Mouse (Mus musculus): ENCODE measurements around the gene Sgip1. TPM values are rescaled to one million over a fixed set of nuclear protein-coding genes. Genes with fewer than 3 reads are reported as not detected.

The Sgip1 gene
- polyA plus RNA-seq, 1 experiment from 2014 or later = 1.2 TPM

DNA sequence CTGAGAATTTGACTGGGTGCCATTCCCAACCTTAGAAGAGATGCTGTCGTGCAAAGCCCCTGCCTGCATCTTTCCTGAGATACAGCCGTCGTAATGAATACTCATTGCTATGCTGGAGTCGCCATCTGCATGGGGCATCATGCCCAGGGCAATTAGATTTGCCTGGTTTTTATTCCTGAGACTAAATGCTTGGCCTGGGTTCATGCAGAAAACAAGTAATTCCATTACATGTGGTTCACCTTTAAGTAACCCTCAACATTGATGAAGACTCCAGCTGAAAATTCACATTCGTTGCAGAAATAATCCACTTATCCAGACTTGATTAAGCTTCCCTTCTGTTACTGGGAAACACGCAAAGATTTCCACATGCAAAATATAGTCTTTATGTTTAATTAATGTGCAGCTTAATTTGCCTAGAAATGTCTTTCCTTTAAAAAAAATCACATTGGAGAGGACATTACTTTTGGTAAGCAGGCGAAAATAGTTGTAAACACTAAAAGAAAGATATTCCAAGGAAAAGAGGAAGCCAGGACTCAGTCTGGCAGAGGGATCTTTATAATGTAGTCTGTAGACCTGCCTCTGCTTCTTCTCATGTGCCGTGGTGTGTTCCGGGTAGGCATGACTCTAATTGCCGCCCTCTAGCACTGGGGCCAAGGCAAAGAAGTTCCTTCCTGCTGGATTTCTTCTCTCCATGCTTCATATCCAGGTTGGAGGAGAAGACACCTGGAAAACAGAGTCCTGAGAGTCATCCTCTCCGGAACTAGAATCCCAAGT lies 100.0 kb downstream of the Sgip1 start:
- Histone ChIP-seq H3K9me3 (replicated peaks; ENCODE audit: control insufficient read depth, low read length) (no peaks in the 10 kb centered on the region), H3K4me3 (ENCODE audit: low read length) (no peak overlapping the region), H3K9ac (ENCODE audit: low read length) (no peak overlapping the region), H3K36me3 (ENCODE audit: control insufficient read depth, insufficient read depth) (no peaks in the 10 kb centered on the region), H3K27me3 (ENCODE audit: control insufficient read depth, insufficient read depth, low read length) (no peaks in the 10 kb centered on the region), H3K4me1 (ENCODE audit: control insufficient read depth, insufficient read depth, low read length) (no peaks in the 10 kb centered on the region), H3K27ac (ENCODE audit: low read length) (no peak overlapping the region), H3K4me2 (ENCODE audit: low read depth, low read length) (no peak overlapping the region)
- ATAC-seq (replicated peaks; ENCODE audit: extremely low read depth, insufficient read depth, low FRiP score) = no peak
- WGBS = 77% methylated on average over 11 of the region's 11 CpGs

DNA sequence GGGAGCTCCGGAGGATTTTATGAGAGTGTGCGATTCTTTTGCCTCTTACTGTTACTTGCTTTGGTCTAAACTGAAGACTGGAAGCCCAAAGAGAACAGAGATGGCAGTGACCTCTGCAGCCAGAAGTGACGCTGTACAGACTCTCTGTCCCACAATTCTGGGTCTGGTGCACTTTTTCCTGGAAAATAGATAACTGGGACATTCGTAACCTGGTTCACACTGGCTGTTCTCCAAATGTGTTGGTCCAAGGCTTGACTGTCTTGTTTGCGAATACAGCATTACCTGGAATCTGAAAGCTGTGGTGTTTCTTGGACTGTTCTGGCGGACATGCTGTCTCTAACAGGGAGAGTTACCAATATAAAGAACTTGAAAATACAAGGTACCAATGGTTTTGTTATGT lies 109.4 kb downstream of the Sgip1 start:
- 81% methylated on average over 6 of the region's 6 CpGs for WGBS
- no peak for ATAC-seq (replicated peaks; ENCODE audit: extremely low read depth, insufficient read depth, low FRiP score)

DNA sequence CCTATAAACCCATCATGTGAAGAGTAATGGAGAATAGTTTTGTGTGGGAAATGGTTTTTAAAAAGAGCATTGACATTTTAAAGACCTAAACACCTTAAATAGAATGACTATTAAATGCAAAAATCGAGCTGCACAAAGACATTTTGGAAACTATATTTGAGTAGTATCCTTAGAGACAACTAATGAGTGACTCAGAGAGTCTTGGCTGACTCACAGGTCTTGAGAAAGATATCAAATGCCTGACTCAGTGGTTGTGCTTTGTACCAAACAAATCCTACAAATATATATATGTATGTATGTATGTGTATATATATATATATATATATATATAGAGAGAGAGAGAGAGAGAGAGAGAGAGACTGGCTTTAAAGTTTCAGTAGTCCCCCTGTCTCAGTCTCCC lies 110.1 kb downstream of the Sgip1 start:
- Histone ChIP-seq H3K36me3 (ENCODE audit: control insufficient read depth, insufficient read depth) (no peaks in the 10 kb centered on the region), H3K4me1 (ENCODE audit: control insufficient read depth, insufficient read depth, low read length) (no peaks in the 10 kb centered on the region), H3K4me2 (ENCODE audit: low read depth, low read length) (no peak overlapping the region), H3K9me3 (replicated peaks; ENCODE audit: control insufficient read depth, low read length) (no peaks in the 10 kb centered on the region), H3K9ac (ENCODE audit: low read length) (no peak overlapping the region), H3K27ac (ENCODE audit: low read length) (no peak overlapping the region), H3K27me3 (ENCODE audit: control insufficient read depth, insufficient read depth, low read length) (no peaks in the 10 kb centered on the region), H3K4me3 (ENCODE audit: low read length) (no peak overlapping the region)
- 43% methylated on average over 1 of the region's 1 CpGs for WGBS
- no peak for ATAC-seq (replicated peaks; ENCODE audit: extremely low read depth, insufficient read depth, low FRiP score)

More for the DNA sequence above, 109.4 kb downstream of the Sgip1 start:
- Histone ChIP-seq H3K4me1 (ENCODE audit: control insufficient read depth, insufficient read depth, low read length) (no peaks in the 10 kb centered on the region), H3K4me2 (ENCODE audit: low read depth, low read length) (no peak overlapping the region), H3K27ac (ENCODE audit: low read length) (no peak overlapping the region), H3K4me3 (ENCODE audit: low read length) (no peak overlapping the region), H3K9ac (ENCODE audit: low read length) (no peak overlapping the region), H3K27me3 (ENCODE audit: control insufficient read depth, insufficient read depth, low read length) (no peaks in the 10 kb centered on the region), H3K36me3 (ENCODE audit: control insufficient read depth, insufficient read depth) (no peaks in the 10 kb centered on the region), H3K9me3 (replicated peaks; ENCODE audit: control insufficient read depth, low read length) (no peaks in the 10 kb centered on the region)

DNA sequence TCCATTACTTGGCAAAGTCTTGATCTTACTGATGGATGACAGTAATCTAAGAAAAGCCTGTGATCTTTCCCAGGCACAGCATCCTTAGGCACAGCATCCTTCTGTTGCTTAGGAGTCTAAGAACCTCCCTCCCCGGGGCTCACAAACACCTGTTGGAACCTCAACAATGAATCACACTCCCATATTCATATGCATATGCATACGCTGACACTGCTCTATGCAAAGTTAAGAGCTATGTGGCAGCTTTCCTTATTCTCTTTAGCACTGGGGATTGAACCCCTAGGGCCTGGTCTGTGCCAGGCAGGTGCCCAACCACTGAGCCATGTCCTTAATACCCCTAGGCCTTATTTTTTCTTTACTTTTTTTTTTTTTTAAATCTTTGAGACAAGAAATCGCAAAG lies 111.2 kb downstream of the Sgip1 start:
- Histone ChIP-seq H3K27me3 (ENCODE audit: control insufficient read depth, insufficient read depth, low read length) (no peaks in the 10 kb centered on the region), H3K36me3 (ENCODE audit: control insufficient read depth, insufficient read depth) (no peaks in the 10 kb centered on the region), H3K4me2 (ENCODE audit: low read depth, low read length) (no peak overlapping the region), H3K27ac (ENCODE audit: low read length) (no peak overlapping the region), H3K4me3 (ENCODE audit: low read length) (no peak overlapping the region), H3K9ac (ENCODE audit: low read length) (no peak overlapping the region), H3K4me1 (ENCODE audit: control insufficient read depth, insufficient read depth, low read length) (no peaks in the 10 kb centered on the region), H3K9me3 (replicated peaks; ENCODE audit: control insufficient read depth, low read length) (no peaks in the 10 kb centered on the region)
- ATAC-seq (replicated peaks; ENCODE audit: extremely low read depth, insufficient read depth, low FRiP score) = no peak
- WGBS = 84% methylated on average over 3 of the region's 3 CpGs

DNA sequence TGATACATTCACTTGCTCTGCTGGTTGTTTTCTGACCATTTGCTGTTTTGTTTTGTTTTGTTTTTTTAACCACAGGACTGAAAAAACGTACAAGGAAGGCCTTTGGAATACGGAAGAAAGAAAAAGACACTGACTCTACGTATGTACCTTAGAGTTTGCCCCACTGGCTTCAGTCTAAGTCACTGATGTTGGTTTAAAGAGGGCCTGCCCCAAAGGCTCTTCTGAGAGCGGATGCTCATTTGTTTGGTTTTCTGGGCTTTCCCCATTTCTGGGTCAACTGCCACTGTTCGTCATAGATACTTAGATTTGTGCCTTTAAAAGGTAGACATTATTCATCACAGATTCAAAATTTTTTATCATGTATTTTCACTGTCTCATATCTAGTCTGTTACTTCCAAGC lies 111.7 kb downstream of the Sgip1 start:
- ATAC-seq (replicated peaks; ENCODE audit: extremely low read depth, insufficient read depth, low FRiP score) = no peak
- Histone ChIP-seq H3K36me3 (ENCODE audit: control insufficient read depth, insufficient read depth) (no peaks in the 10 kb centered on the region), H3K27ac (ENCODE audit: low read length) (no peak overlapping the region), H3K4me3 (ENCODE audit: low read length) (no peak overlapping the region), H3K4me2 (ENCODE audit: low read depth, low read length) (no peak overlapping the region), H3K9ac (ENCODE audit: low read length) (no peak overlapping the region), H3K27me3 (ENCODE audit: control insufficient read depth, insufficient read depth, low read length) (no peaks in the 10 kb centered on the region), H3K9me3 (replicated peaks; ENCODE audit: control insufficient read depth, low read length) (no peaks in the 10 kb centered on the region), H3K4me1 (ENCODE audit: control insufficient read depth, insufficient read depth, low read length) (no peaks in the 10 kb centered on the region)
- 77% methylated on average over 5 of the region's 5 CpGs for WGBS

DNA sequence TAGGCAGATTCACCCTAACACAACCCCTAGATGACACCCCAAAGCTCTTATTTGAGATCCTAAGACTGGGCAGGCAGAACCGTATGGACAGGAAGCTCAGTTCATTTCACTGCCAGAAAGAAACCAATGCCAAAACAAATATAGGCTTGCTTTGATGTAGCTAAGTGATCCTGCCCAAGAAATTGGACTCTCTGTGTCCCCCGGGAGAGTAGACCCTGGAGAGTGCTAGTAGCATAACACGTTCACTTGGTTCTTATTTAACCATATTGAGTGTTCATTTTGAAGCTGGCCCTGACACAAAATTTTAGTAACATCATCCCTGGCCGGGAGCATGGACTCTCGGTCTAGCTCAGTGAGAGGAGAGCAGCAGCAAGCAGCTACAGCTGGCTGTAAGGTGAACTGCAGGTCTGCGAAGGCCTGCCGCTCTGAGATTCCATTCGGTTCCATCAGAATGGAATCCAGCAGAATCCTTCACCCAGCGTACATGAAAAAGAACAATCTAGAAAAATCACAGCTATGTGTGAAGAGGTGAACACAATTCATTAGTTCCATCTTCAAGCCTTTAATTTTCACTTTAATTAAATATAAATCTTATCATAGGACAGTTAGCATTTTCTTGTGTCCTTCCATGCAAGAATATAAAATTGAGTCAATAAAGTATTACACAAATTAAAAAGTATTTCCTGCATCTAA lies 112.4 kb downstream of the Sgip1 start:
- H3K4me1 ChIP-seq (ENCODE audit: control insufficient read depth, insufficient read depth, low read length) = no peaks in the 10 kb centered on the region
- no peaks in the 10 kb centered on the region for H3K27me3 ChIP-seq (ENCODE audit: control insufficient read depth, insufficient read depth, low read length)
- WGBS = 63% methylated on average over 9 of the region's 9 CpGs
- H3K4me3 ChIP-seq (ENCODE audit: low read length) = no peak overlapping the region
- no peaks in the 10 kb centered on the region for H3K9me3 ChIP-seq (replicated peaks; ENCODE audit: control insufficient read depth, low read length)
- H3K27ac ChIP-seq (ENCODE audit: low read length) = no peak overlapping the region
- ATAC-seq (replicated peaks; ENCODE audit: extremely low read depth, insufficient read depth, low FRiP score) = no peak
- no peaks in the 10 kb centered on the region for H3K36me3 ChIP-seq (ENCODE audit: control insufficient read depth, insufficient read depth)
- no peak overlapping the region for H3K4me2 ChIP-seq (ENCODE audit: low read depth, low read length)
- H3K9ac ChIP-seq (ENCODE audit: low read length) = no peak overlapping the region

DNA sequence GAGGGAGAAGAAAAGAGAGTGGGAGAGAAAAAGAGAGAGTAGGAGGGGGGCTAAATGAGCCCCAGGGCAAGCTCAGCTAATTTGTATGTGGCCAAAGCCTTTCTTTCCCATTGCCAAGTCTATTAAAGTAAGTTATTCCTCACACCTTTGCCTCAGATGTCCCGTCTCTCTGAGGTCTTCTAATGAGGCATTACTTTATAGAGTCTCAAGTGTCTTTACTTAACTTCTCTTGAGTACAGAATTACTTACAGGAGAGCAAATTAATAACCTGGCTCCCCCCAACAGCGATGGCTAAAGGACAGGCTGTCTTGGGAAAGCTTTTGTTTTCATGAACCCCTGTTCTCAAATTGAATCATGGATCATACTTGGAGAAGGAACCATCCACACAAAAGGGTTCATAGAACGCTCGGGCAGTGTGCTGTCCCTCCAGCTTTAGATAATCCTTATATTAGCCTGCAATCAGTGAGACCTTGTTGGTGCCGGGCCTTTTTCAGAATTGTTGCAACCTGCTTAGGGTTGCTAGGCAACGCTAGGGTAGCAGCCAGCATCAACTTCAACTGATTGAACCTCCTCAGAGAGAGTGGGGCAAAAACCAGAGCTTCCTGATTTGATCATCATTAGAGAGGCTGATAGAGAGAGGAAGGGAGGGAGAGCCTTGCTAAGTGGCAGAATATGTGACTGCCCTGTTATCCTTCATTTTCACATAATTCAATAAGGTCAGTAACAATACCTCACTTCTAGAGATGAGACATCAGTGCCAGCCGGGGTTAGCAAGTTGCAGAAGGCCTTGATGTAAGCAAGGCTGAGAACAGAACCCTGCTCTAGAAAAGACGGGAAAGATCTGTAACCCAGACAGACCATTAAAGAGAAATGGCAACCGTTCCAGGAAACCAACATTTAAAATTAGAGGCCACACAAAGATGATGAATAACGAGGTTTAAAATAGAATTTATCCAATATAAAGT lies 114.1 kb downstream of the Sgip1 start:
- no peaks in the 10 kb centered on the region for H3K27me3 ChIP-seq (ENCODE audit: control insufficient read depth, insufficient read depth, low read length)
- H3K9ac ChIP-seq (ENCODE audit: low read length) = no peak overlapping the region
- no peak overlapping the region for H3K4me2 ChIP-seq (ENCODE audit: low read depth, low read length)
- no peaks in the 10 kb centered on the region for H3K36me3 ChIP-seq (ENCODE audit: control insufficient read depth, insufficient read depth)
- no peaks in the 10 kb centered on the region for H3K9me3 ChIP-seq (replicated peaks; ENCODE audit: control insufficient read depth, low read length)
- no peak overlapping the region for H3K4me3 ChIP-seq (ENCODE audit: low read length)
- no peak for ATAC-seq (replicated peaks; ENCODE audit: extremely low read depth, insufficient read depth, low FRiP score)
- no peaks in the 10 kb centered on the region for H3K4me1 ChIP-seq (ENCODE audit: control insufficient read depth, insufficient read depth, low read length)
- WGBS = 74% methylated on average over 10 of the region's 10 CpGs
- no peak overlapping the region for H3K27ac ChIP-seq (ENCODE audit: low read length)

DNA sequence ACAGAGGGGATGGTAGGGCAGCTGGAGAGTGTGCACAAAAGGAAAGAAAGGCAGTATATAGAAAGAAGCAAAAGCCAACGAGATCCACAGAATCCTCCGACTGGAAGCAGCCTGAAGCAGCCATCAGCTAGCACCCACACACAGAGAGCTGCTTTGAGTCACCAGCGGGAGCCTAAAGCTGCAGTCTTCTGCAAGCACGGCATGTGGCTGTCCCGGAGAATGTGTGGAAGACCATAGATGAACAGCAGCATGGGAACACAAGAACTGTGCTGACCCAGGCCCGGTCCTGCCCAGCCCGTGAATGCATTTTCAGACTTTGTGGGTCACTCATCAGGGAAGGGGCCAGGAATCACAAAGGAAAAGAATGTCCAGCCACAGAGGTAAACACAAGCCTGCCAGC lies 115.0 kb downstream of the Sgip1 start:
- 57% methylated on average over 7 of the region's 7 CpGs for WGBS
- ATAC-seq (replicated peaks; ENCODE audit: extremely low read depth, insufficient read depth, low FRiP score) = no peak
- Histone ChIP-seq H3K27ac (ENCODE audit: low read length) (no peak overlapping the region), H3K4me2 (ENCODE audit: low read depth, low read length) (peak overlapping the region; percentile 24; the same call in 1 of the 2 replicates), H3K4me1 (ENCODE audit: control insufficient read depth, insufficient read depth, low read length) (no peaks in the 10 kb centered on the region), H3K4me3 (ENCODE audit: low read length) (no peak overlapping the region), H3K9ac (ENCODE audit: low read length) (no peak overlapping the region), H3K9me3 (replicated peaks; ENCODE audit: control insufficient read depth, low read length) (no peaks in the 10 kb centered on the region), H3K27me3 (ENCODE audit: control insufficient read depth, insufficient read depth, low read length) (no peaks in the 10 kb centered on the region), H3K36me3 (ENCODE audit: control insufficient read depth, insufficient read depth) (no peaks in the 10 kb centered on the region)

Measured in heart, embryonic 16.5 days (tissue).